ENCODE assay signal across 10 mouse cellular contexts in the genomic region with DNA sequence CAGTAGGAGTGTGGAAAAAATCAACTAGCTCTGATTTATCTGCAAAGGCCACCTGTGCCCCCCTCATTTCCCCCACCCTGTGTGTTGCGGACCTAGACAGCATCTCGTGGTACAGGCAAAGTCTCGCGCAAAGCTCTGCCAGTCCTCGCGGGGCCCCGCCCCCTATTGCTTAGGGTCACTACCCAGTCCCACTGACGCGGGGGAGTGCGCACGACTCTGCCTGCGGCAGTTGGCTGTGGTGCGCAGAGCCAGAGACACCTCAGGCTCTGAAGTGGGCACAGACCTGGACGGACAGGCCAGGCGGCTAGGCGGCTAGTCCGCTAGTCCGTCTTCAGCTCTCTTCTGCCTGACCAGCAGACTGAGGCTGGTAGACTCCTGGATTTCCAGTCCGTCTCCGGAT. TPM values are rescaled to one million over a fixed set of nuclear protein-coding genes. Genes with fewer than 3 reads are reported as not detected.
DNase-seq lines count a peak whose midpoint lies in the region; ATAC-seq and TF ChIP-seq lines count a peak whose summit lies in the region.
"Had no signal": no experiment of that assay in that cellular context is flagged by ENCODE, and none has a peak within 500 bp of the region (broad histone marks: within the 10 kb centered on the region; RNA-seq: fewer than 3 reads in every experiment).

A gene (plus strand): TSS at position 228 of the 400 bp plus-strand sequence.

- 16% methylated on average over 19 of the region's 20 CpGs for WGBS in heart, embryonic 12.5 days
- 30% methylated on average over 20 of the region's 20 CpGs for WGBS in hindbrain, embryonic 13.5 days
- whole genome bisulfite sequencing in neural tube, embryonic 11.5 days: 12% methylated on average over 19 of the region's 20 CpGs

- no peaks in the 10 kb centered on the region for H3K4me1 ChIP-seq in heart, embryonic 12.5 days (replicated peaks)
- peaks cover 4% of the 10 kb centered on the region; the same call in 1 of the 2 replicates for H3K4me1 ChIP-seq in hindbrain, embryonic 13.5 days (replicated peaks)
- H3K4me1 ChIP-seq in neural tube, embryonic 11.5 days (ENCODE audit: control insufficient read depth, insufficient read depth, low read length): no peaks in the 10 kb centered on the region

- peak within 1 kb of the TSS; percentile 19 for H3K4me3 ChIP-seq in heart, embryonic 12.5 days
- peak within 1 kb of the TSS; percentile 19; the same call in 1 of the 2 replicates for H3K4me3 ChIP-seq in hindbrain, embryonic 13.5 days
- H3K4me3 ChIP-seq in neural tube, embryonic 11.5 days (ENCODE audit: low read depth, low read length): no peak within 1 kb of the TSS

- no peak within 1 kb of the TSS for H3K27ac ChIP-seq in heart, embryonic 12.5 days (ENCODE audit: poor library complexity, severe bottlenecking)
- no peak within 1 kb of the TSS for H3K27ac ChIP-seq in hindbrain, embryonic 13.5 days
- H3K27ac ChIP-seq in neural tube, embryonic 11.5 days (ENCODE audit: low read depth, low read length): no peak within 1 kb of the TSS

- no peak for TF ChIP-seq POLR2A in brain, embryonic 14.5 days (IDR thresholded peaks at IDR 0.05; ENCODE audit: borderline replicate concordance, extremely low read depth, insufficient read depth, insufficient read length, poor library complexity, severe bottlenecking)

- no peak for TF ChIP-seq CTCF in brain, embryonic 14.5 days (IDR thresholded peaks at IDR 0.05; ENCODE audit: borderline replicate concordance, extremely low read depth, insufficient read depth, insufficient read length)

- no peak for ATAC-seq in heart, embryonic 12.5 days (ENCODE audit: insufficient number of reproducible peaks, low FRiP score)
- peak; percentile 49; the same call in 1 of the 2 replicates for ATAC-seq in hindbrain, embryonic 13.5 days (ENCODE audit: low FRiP score)
- ATAC-seq in neural tube, embryonic 11.5 days (ENCODE audit: insufficient read depth, low FRiP score, low TSS enrichment): no peak

- H3K36me3 ChIP-seq in heart, embryonic 12.5 days: no peaks in the 10 kb centered on the region
- H3K36me3 ChIP-seq in hindbrain, embryonic 13.5 days: no peaks in the 10 kb centered on the region
- H3K36me3 ChIP-seq in neural tube, embryonic 11.5 days (ENCODE audit: control insufficient read depth, insufficient read depth, low read length): no peaks in the 10 kb centered on the region

- no peak within 1 kb of the TSS for H3K9ac ChIP-seq in heart, embryonic 12.5 days
- H3K9ac ChIP-seq in hindbrain, embryonic 13.5 days: no peak within 1 kb of the TSS
- no peak within 1 kb of the TSS for H3K9ac ChIP-seq in neural tube, embryonic 11.5 days (ENCODE audit: low read length)
- H3K9ac ChIP-seq: lung, embryonic 14.5 days had no signal

- H3K4me2 ChIP-seq in heart, embryonic 12.5 days: peak within 1 kb of the TSS; percentile 50
- H3K4me2 ChIP-seq in hindbrain, embryonic 13.5 days: peak within 1 kb of the TSS; percentile 42
- peak within 1 kb of the TSS; percentile 19; the same call in 1 of the 2 replicates for H3K4me2 ChIP-seq in neural tube, embryonic 11.5 days (ENCODE audit: low read depth)
- H3K4me2 ChIP-seq: lung, embryonic 14.5 days had no signal

- H3K9me3 ChIP-seq in heart, embryonic 12.5 days (replicated peaks): no peaks in the 10 kb centered on the region
- H3K9me3 ChIP-seq in hindbrain, embryonic 13.5 days: no peaks in the 10 kb centered on the region
- no peaks in the 10 kb centered on the region for H3K9me3 ChIP-seq in neural tube, embryonic 11.5 days (ENCODE audit: control insufficient read depth, low read length)

- H3K27me3 ChIP-seq in heart, embryonic 12.5 days (replicated peaks): peaks cover 20% of the 10 kb centered on the region
- peaks cover 25% of the 10 kb centered on the region; the same call in 1 of the 2 replicates for H3K27me3 ChIP-seq in hindbrain, embryonic 13.5 days
- peaks cover 6% of the 10 kb centered on the region; the same call in 1 of the 2 replicates for H3K27me3 ChIP-seq in neural tube, embryonic 11.5 days (ENCODE audit: control insufficient read depth, insufficient read depth, low read length)
- H3K27me3 ChIP-seq: CH12.LX had no signal

- DNase-seq in heart, adult 9 months (ENCODE audit: low spot score in 2 of 2): no peak
- DNase-seq in brain, embryonic 14.5 days (ENCODE audit: low read depth): peak; percentile 12
- peak; percentile 19 for DNase-seq in neural tube, embryonic 11.5 days (ENCODE audit: low spot score)
- no peak for DNase-seq in spleen, postnatal 36 days (ENCODE audit: low spot score in 2 of 2)
- no peak for DNase-seq in yolk sac, embryonic 10.5 days (ENCODE audit: low spot score)
- no peak for DNase-seq in spleen, postnatal 10 days (ENCODE audit: low spot score in 2 of 2)
- DNase-seq: lung, embryonic 14.5 days had no signal

RNA-seq across cellular contexts. Expression of the gene that starts here (rescaled TPM):
- polyA plus RNA-seq in heart, embryonic 12.5 days (2016; fragmentation: Nextera tagmentation; extraction: Ambion mirVana): not detected in 2 replicates
- polyA plus RNA-seq in brain, embryonic 14.5 days (2012; rRNA removed): 0.06 and 0.11 TPM in 2 replicates
- polyA plus RNA-seq in hindbrain, embryonic 13.5 days (2015; fragmentation: Nextera tagmentation; extraction: Ambion mirVana): 0.04 TPM in 1 of 2 replicates, not detected in the other
- not detected in 2 replicates for polyA plus RNA-seq in neural tube, embryonic 11.5 days (2014; fragmentation: Nextera tagmentation; extraction: Ambion mirVana)
- polyA plus RNA-seq: lung, embryonic 14.5 days had no signal

Comparison
In these comparisons a context has a peak if more than half of its experiments do, and no peak if none do; other contexts are left out.
1. Peak in DNase-seq in brain, embryonic 14.5 days; RNA of the gene not detected or under 1 TPM.
2. Peak in ATAC-seq, H3K4me3 ChIP-seq and H3K4me2 ChIP-seq in hindbrain, embryonic 13.5 days; RNA of the gene not detected or under 1 TPM.
3. Peak in DNase-seq and H3K4me2 ChIP-seq in neural tube, embryonic 11.5 days; RNA of the gene not detected or under 1 TPM.